Mouse (Mus musculus): Measurements from ENCODE around the gene Gucy1b1.

- no peak for TF ChIP-seq CTCF (IDR thresholded peaks at IDR 0.05; ENCODE audit: low read depth, low read length)
- no peak for TF ChIP-seq GATA1 (IDR thresholded peaks at IDR 0.05; ENCODE audit: borderline replicate concordance, low read length)
Measured at GRCm38 (mm10) chr3:82118916-82119315, 44.4 kb upstream of the Gucy1b1 start.
